Mouse (Mus musculus) 3134 (cell line): ENCODE data around the gene Ppp1r9b.

ENCODE experiments used
- DNase-seq: peaks from one replicate; pipeline ENCODE4 v3.0.0-alpha.2; 2011; ENCODE audit warnings: low spot score; ENCODE audit not compliant: insufficient read length; ENCODE audit errors: extremely low read depth

Ppp1r9b gene

GRCm38 (mm10) chr11:95012487-95012886 lies 21.7 kb downstream of the Ppp1r9b start:
- DNase-seq: no peak

DNA sequence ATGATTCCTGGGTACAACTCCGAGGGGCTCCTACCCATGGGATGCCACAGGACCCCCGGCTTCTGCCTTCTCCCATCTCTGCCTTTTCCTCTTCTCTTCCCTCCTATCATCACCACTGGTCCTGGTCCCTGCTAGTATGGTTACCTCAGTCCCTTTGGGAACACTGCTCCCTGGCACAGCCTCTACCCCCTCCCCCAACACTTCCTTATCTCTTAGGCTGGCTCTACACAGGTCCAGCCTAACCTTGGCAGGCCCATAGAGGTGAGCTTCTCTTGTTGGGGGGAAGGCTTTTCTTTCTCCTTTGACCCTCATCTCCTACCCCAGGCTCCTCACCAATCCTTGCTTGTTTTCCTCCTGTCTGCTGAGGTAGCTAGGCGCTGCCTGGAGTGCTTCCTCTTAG lies 24.6 kb downstream of the Ppp1r9b start:
- DNase-seq: no peak

DNA sequence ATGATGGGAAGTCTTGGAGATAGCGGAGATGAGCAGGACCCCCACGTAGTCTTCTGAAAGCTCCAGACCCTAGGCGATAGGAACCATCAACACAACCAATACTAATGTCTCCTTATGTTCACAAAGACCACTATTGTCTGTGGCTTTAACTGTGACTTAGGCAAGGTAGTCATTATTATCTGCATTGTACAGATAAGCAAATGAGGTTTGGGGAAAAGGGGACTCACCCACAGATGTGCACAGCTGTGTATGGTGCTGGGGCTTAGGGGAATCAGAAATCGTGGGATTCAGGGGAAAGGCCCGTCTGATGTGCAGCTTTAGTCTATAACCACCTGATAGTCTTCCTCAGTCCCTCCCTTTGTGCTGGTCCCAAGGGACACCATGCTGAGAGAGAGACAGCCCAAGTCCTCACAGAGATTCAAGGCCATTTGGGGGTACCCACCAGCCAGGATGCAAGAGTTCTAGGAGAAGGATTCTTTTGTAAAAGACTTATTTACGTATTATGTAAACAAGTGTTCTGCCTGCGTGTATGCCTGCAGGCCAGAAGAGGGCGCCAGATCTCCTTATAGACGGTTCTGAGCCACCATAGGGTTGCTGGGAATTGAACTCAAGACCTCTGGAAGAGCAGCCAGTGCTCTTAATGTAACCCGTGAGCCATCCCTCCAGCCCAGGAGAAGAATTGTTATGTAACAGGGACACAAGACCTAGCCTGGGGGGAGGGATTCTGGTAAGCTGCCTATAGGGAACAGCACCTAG lies 31.6 kb downstream of the Ppp1r9b start:
- DNase-seq: no peak

DNA sequence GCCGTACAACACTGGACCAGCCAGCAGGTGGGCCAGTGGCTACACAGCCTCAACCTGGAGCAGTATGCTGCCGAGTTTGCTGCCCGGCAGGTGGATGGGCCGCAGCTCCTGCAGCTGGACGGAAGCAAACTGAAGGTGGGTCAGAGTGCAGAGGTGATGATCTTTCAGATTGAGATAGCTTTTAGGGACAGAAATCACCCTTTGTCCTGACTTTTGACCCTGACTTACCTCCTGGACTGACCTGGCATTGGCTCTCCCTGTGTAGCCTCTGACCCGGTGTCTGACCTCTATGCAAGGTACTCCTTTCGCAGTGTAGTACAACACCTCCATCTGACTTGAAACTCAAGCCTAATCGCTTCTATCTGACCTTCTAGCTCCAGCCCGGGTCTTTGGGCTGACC lies 32.6 kb downstream of the Ppp1r9b start:
- no peak for DNase-seq

- DNase-seq: no peak
These were observed 33.8 kb downstream of the Ppp1r9b start for GRCm38 (mm10) chr11:95024439-95025184.

GRCm38 (mm10) chr11:95025227-95026012 lies 34.6 kb downstream of the Ppp1r9b start:
- DNase-seq: no peak

DNA sequence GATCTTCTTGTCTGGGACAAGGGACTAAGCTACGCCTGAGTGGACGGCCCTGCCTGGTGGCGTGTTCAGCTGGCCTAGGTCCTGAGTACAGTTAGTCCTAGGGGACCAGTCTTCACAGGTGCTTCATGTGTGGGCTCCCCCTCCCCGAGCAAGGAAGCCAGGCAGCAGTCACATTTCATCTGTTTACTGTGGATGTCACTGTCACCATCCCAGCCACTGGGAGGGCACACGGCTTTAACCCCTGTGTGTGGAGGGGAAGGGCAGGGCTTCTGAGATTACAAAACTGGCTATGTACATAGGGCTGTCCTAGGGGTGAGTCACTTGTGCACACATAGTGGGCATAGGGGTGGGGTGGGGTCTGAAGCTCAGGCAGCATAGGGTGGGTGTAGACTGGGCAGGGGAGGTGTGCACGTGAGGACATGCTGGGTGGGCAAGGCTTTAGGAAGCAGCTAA lies 35.3 kb downstream of the Ppp1r9b start:
- DNase-seq: no peak

GRCm38 (mm10) chr11:95026849-95027248 lies 36.0 kb downstream of the Ppp1r9b start:
- no peak for DNase-seq

GRCm38 (mm10) chr11:95027850-95028470 lies 37.1 kb downstream of the Ppp1r9b start:
- no peak for DNase-seq

- no peak for DNase-seq
These were observed 42.1 kb downstream of the Ppp1r9b start for GRCm38 (mm10) chr11:95032945-95033344.

- DNase-seq: no peak
These were observed 42.8 kb downstream of the Ppp1r9b start for GRCm38 (mm10) chr11:95033617-95034016.

- DNase-seq: no peak
These were observed 44.1 kb downstream of the Ppp1r9b start for GRCm38 (mm10) chr11:95034902-95035301.

GRCm38 (mm10) chr11:95036521-95036920 lies 45.7 kb downstream of the Ppp1r9b start:
- no peak for DNase-seq

- no peak for DNase-seq
These were observed 46.5 kb downstream of the Ppp1r9b start for GRCm38 (mm10) chr11:95037306-95037705.

- DNase-seq: no peak
These were observed 47.5 kb downstream of the Ppp1r9b start for GRCm38 (mm10) chr11:95038156-95038817.

DNA sequence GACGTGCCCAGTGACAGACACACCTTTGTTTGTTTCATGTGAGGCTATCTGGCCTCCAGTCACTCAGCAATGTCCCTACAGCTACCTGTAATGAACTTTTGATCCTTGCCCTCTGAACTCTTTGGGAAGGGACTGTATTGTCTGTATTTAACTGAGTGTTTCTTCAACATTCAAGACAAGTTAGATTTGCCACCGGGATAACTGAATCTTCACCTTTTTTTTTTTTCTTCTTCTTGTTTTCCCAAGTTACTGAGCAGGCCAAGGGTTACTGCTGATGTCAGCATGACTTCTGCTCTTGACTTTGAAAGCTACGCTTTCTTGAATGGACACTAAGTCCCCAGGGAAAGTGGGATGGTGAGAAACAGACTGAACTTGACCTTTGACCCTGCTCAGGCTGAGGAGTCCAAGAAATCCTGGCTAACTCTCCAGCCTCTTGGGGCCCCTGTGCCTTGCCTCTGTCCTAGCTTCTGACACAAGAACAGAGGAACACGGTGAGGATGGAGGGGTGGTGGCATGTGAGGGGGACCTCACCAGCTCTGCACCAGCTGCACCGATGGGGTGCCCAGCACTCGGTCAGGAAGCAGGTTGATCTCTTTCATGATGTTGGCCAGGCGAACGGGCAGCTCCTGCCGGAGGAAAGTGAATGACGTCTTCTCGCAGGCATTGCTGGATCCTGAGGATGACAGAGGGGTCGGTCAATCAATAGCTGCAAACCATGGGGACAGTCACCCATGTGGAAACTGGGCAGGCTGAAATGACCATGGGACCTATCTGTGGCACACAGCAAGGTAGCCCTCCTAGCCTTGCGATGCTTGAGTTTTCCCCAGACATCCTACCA lies 48.2 kb downstream of the Ppp1r9b start:
- no peak for DNase-seq

DNA sequence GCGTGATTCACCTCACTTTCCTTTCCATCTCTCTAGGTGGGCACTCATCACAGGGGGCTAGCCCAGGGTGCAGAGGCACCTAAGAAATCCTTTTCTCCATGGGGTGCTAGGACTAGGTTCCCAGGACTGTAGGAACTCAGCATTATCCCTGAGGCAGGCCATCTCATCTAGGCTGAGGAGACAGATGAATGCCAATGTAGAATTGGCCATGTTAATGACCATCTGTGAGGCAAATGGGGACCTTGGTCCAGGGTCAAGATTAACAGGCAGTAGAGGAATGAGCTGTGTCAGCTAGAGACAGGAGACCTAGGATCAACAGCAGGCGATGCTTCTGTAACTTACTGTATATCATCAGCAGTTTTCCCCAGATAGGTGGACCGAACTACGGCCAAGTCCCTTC lies 48.9 kb downstream of the Ppp1r9b start:
- DNase-seq: no peak

DNA sequence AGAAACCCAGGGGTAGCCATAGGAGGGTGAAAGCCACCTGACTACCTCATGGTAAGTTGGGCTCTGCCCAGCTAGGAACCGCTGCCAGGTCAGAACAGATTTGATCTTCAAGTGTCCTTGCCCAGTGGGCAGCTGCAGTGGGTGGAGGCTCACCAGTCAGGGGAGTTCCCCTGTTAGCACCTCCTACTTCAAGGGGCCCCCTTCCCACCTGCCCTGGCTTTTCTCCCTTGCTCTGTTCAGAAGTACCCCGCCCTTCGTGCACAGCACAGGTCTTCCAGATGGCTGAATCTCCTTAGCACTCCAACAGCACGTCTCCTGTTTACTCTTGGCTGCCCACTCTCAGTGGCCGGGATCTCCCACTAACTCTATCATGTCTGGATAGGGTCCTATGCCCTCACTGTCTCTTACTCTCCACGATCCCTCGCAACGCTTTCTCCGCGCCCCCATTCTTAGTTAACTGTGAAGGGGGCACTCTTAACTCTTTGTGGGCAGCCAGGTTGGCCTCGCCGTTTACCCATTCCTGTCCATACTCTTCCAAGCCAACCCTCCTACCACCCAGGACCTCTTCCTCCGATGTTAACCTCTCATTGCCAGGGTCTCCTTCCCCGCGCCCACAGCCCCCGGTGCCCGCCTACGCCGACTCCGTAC lies 49.8 kb downstream of the Ppp1r9b start:
- no peak for DNase-seq

- DNase-seq: peak; percentile 96
These were observed 50.3 kb downstream of the Ppp1r9b start, which contains the start of gene Pdk2 for GRCm38 (mm10) chr11:95041139-95041609. Gene Pdk2, minus strand, starts transcription at chr11:95041354.
